Mouse (Mus musculus) limb, embryonic 15.5 days (tissue): Measurements from ENCODE around the gene Acot12. TPM values are rescaled to one million over a fixed set of nuclear protein-coding genes. Genes with fewer than 3 reads are reported as not detected.

ENCODE experiments used
- microRNA-seq: library from miRNA; unstranded; fragments of <30 nt; microRNA quantifications from one replicate; pipeline ENCODE4, GENCODE M21; 2016
- polyA plus RNA-seq: library from polyadenylated mRNA; unstranded; fragments of >200 nt; fragmentation: Nextera tagmentation; extraction: Ambion mirVana; gene quantifications from 2 replicates; pipeline ENCODE4 v1.2.1, GENCODE M21; 2015

The Acot12 gene
- polyA plus RNA-seq, 1 experiment from 2014 or later, result not detected

Small RNAs within 50 kb of the gene (microRNA-seq; reads per million reads assigned to microRNA genes)
- not detected for gene Gm27656

Other genes with a start within 250 kb of the Acot12 start
- 30.8 and 34.1 TPM in 2 replicates for gene Zcchc9, start 66.2 kb downstream of the Acot12 start, polyA plus RNA-seq
- gene Ckmt2, start 135.4 kb downstream of the Acot12 start, polyA plus RNA-seq, result 2.5 and 15.1 TPM in 2 replicates